Mouse (Mus musculus): ENCODE measurements at regions not wholly inside any gene's neighbourhood (a gene's known extent, or its start where the extent isn't known, plus 50 kb on each side); places are given as distances from the start of the nearest gene placed in this dataset.

GRCm38 (mm10) chr8:31314692-31315358 is 2113.7 kb upstream of the 5930422O12Rik start:
- no peak for DNase-seq (ENCODE audit: low spot score in 2 of 2)

DNA sequence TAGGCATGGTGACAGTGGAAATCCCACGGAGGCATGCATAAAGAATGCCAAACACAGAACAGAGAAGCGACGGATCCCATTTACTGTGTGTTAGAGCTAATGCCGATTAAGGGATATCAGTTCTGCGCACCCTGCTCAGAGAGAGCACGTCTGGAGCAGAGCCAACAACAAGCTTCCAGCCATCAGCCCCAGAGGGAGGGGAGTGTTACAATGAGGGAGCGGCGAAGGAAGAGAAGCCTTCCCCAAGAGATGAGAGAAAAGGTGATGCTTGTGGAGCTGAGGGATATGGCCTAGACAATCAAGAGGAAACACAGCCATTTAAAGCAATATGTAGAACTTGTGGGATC is 2113.2 kb upstream of the 5930422O12Rik start:
- DNase-seq (ENCODE audit: low spot score in 2 of 2): no peak

DNA sequence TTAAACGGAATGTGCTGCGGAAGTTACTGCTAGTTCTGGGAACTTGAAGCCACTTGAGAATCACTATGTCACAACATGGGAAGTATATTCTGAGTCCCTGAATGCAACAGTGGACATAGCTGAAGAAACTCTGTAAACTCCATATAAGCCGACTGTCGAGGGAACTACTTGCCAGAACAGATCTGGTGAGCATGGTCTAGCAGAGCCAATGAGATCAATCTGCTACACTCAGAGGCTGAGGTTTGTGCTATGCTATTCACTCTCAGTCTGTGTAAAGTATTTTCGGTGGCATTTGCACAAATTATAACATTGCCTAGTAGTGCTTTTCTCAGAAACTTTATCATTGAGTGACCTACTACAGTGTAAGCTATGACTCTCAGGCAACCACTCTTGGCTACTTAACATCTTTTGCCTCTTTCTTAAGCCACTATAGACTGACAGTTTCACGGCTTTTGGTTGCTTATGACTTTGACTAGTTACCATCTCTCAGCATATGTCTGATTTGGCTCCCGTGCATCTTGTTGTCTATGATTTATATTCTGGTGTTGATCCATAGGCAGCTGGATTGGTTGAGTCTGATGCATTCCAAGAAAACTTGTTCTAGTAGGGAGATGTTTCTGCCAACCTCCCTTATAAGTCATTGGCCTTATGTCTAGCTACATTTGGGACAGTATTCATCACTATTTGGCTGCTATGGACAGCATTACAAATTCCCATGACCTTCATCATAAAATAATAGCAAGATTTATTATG is 2094.8 kb upstream of the 5930422O12Rik start:
- no peak for DNase-seq (ENCODE audit: low spot score in 2 of 2)

DNA sequence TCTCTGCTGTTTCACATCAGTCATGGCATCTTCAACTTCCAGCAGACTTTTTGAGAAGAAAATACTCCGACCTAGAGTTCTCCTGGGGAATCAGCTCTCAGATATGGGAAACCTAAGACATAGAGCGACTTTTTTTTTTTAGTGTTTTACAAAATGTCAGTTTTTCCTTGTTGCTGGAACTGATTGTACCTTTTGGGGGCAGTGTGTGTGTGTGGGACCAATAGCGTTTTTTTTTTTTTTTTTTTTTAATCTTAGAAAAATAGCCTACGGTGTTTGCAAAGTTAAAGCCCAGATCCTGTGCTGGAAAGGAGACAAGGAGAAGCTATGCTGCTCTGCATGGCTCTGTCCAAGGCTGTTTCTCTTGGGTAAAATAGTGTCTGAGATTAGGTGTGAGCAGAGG is 2080.0 kb upstream of the 5930422O12Rik start:
- no peak for DNase-seq (ENCODE audit: low spot score in 2 of 2)

DNA sequence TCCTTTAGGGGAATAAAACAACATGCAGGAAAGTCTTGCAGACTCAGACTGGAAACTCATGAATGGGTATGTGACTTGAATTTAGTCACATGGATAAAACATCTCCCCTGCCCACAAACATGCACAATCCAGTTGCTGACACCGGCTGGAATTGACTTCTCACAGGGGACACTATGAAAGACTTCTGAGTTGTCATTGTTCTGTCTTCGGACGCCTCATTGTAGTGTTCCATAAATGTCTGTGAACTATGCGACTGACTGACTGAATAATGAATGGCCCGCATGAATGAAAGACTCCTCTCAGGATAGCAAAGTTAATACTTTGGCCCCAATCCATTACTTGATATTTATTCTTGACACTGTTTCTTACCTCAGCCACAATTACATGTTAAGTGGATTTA is 2058.9 kb upstream of the 5930422O12Rik start:
- DNase-seq (ENCODE audit: low spot score in 2 of 2): no peak

GRCm38 (mm10) chr8:31370137-31371010 is 2058.1 kb upstream of the 5930422O12Rik start:
- no peak for DNase-seq (ENCODE audit: low spot score in 2 of 2)

- no peak for DNase-seq (ENCODE audit: low spot score in 2 of 2)
These were observed 2056.9 kb upstream of the 5930422O12Rik start for GRCm38 (mm10) chr8:31371656-31372055.

GRCm38 (mm10) chr8:31372397-31372796 is 2056.1 kb upstream of the 5930422O12Rik start:
- no peak for DNase-seq (ENCODE audit: low spot score in 2 of 2)

DNA sequence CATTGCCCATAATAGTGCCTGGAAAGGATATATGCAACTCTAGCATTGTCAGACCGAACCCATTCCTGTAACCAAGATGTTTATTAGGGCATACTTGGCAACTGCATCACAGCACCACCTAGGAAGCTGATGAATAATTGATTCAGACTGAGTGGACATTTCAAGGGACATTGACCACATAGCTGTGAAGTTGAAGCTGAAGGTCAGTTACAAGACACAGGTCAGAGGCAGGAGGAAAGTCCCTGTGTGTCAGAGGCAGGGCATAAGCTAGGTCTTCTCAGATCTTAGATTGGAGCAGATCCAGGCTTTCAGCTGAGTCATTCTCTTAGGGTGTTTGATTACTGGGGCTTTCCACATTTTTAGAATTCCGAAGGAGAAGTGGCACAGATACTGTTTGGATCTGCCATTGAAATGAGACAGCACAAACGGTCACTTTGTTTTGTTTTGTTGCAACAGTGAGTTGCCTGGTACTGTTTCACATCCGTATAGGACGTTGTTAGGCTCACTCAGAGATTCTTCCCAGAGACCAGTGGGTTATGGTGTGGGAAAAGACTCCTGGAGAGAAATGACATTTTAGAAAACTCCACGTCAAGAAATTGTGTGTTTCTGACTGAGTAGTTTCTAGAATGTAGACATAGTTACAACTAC is 2055.2 kb upstream of the 5930422O12Rik start:
- no peak for DNase-seq (ENCODE audit: low spot score in 2 of 2)

GRCm38 (mm10) chr8:31377698-31378334 is 2050.7 kb upstream of the 5930422O12Rik start:
- no peak for DNase-seq (ENCODE audit: low spot score in 2 of 2)

- no peak for DNase-seq (ENCODE audit: low spot score in 2 of 2)
These were observed 2023.7 kb upstream of the 5930422O12Rik start for GRCm38 (mm10) chr8:31404811-31405210.

DNA sequence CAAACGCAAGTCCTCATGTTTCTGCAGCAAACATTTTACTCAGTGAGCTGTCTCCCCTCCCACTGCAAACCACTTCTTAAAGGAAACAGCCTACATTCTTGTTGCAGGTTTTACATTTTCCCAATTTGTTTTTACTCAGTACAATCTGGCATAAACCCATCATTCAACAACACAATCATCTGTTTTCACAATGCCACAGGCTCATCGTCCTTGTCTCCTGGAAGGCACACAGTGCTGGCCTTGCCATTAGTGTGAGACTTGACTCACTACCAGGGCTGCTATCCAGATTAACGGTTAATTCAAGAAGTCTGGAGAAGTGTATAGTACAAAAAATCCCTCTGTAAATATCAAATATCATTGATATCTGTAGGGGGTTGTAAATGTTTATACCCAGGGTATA is 2006.3 kb upstream of the 5930422O12Rik start:
- DNase-seq (ENCODE audit: low spot score in 2 of 2): no peak

- DNase-seq (ENCODE audit: low spot score in 2 of 2): no peak
These were observed 2000.8 kb upstream of the 5930422O12Rik start for GRCm38 (mm10) chr8:31427706-31428105.

- DNase-seq (ENCODE audit: low spot score in 2 of 2): no peak
These were observed 1991.9 kb upstream of the 5930422O12Rik start for GRCm38 (mm10) chr8:31436445-31437191.

DNA sequence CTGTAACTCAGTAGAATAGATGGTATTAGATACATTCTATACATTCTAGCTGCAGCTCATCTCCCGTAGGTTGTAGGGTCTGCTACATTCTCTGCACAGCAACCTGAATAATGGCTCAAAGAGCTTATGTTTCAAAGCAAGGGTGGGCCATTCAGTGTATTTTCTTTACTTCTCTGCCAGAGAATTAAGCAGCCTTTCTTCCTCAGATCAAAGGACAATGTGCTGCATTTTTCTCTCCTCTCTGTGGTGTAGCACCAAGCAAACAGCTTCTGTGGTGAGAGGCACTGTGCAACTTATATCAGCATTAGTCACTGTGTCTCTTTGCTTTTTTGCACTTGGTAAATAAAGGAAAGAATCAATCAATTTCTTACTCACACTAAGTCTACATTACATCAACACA is 1983.7 kb upstream of the 5930422O12Rik start:
- no peak for DNase-seq (ENCODE audit: low spot score in 2 of 2)

- DNase-seq (ENCODE audit: low spot score in 2 of 2): no peak
These were observed 1980.5 kb upstream of the 5930422O12Rik start for GRCm38 (mm10) chr8:31447984-31448383.

DNA sequence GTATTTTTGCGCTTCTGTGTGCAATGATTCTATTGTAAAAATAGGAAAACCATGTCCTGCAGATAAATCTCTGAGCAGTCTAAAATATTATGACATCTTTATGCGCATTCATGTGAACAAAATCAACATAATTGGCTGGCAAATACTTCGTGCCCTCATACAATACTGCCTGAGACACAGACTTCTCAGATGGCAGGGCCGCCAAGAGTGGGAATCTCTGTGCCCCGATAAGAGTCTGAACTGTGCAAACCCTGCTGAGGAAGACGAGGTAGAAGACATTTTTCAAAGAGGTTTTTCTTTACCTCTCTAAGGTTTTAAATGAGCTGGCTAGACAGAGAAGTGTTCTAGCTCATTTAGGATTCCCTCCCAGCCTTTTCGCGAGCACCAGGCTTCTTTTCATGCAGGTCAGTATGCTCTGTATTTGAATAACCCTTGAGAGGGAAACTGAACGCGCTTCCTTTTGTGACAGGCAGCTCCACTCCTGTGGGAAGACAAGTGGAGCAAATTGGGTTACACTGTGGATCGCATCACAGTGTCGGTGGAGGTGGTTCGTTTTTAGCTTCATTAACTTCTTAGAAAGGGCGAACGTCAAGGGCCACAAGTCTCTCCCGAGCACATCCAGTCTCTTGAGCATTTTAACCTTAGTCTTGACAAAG is 1973.6 kb upstream of the 5930422O12Rik start:
- no peak for DNase-seq (ENCODE audit: low spot score in 2 of 2)

DNA sequence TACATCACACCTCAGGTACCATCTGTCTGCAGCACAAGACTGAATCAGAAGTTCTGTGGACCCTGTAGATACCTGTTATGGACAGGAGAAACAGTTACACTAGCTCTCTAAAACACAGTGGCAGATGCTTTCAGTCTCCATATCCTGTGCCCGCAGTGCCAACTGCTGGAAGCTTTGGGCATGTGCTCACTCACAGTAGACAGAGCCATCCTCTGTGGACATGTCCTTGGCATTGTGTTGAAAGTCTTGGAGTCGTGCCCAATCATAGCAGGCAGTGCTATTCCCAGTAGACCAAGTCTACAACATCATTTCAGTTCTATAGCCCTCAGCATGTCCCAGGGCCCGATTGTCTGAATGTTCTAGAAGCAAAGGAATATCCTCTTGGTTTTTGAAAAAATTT is 1968.2 kb upstream of the 5930422O12Rik start:
- peak in 1 of 2 experiments; percentile 41 for DNase-seq (ENCODE audit: low spot score in 2 of 2)

All from adrenal gland, postnatal 4 days (tissue).